Mouse (Mus musculus) heart, adult 10 weeks (tissue): ENCODE measurements around the gene Scamp4. TPM values are rescaled to one million over a fixed set of nuclear protein-coding genes. Genes with fewer than 3 reads are reported as not detected.

Source experiments
- polyA plus RNA-seq: library from polyadenylated mRNA; stranded (reverse); fragments of 350-450 nt; fragmentation: Illumina TruSeq; extraction: RNeasy Lipid Tissue Mini Kit (QIAGEN cat#74804); gene quantifications from one replicate; pipeline ENCODE4 v1.2.3, GENCODE M21; 2014; ENCODE audit warnings: low read depth, low replicate concordance

Gene Scamp4
- polyA plus RNA-seq, result 35.7 TPM

DNA sequence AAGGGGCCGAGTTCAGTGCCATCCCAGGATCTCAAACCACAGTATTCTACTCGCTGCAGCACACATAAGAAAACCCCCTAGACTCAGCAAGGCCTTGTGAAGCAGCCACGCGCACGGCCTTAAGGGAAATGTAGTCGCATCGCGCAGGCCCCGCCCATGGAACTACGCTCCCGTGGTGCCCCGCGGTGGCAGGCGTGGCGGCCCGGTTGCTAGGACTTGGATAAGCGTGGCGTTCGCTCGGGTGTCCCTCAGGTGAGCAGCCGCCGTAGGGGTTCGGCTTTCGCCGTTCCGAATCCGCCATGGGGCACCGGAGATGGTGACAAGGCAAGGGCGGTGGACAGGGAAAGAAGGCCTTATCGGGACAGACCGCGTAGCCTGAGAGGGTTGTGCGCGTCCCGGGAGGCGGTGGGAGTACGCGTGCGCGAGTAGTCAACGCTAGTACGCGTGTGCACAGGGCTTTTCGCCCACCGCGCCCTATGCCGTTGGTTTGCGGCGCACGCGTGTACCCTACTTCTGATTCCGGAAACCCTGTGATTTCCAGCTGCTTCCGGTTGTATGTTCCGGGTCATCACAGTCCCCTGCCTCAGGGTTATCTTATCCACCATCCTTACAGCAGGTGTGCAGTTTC lies at the start of gene Scamp4, which contains the start of gene Adat3:
TSS of gene Scamp4 (plus strand) at position 175 of the 628 bp plus-strand sequence.
TSS of gene Adat3 (plus strand) at position 183 of the 628 bp plus-strand sequence.

DNA sequence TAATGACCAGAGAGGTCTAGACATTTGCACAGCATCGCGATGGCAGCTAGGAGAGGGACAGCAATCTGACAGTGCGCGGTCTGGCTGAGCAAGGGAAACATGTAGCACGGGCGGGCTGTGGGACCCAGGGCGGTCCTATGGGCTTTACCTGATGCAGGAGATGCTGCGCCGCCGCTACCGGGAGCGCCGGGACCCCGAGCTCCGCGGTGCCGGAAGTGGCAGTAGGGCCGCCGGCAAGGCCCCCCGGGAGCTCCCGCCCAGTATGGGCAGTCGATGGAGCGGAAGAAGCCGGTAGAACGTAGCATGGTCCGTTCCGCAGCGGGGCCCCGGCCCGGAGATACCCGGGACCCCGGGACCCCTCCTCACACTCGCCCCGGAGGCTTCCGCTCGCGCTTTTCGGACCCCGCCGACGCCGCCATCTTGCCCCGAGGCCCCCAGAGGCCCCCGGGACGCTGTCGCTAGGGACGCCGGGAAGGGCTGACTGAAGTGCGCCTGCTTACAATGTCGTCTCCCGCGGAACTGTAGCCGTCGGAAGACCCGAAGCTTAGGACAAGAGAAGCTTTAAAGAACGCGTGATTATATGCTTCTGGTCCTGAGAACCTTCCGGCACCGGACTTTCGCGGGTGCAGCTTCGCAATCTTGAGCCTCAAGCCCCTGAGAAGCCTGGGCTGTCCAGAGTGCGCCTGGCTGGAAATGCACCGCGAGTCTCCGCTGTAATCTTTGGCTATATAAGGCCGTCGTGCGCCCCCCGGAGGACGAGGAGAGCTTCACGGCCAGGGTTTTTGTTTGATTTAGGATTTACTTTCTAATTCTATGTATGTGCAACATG lies 41.3 kb upstream of the Scamp4 start, which contains the start of gene Rexo1:
TSS of gene Rexo1 (minus strand) at position 445 of the 829 bp plus-strand sequence.

DNA sequence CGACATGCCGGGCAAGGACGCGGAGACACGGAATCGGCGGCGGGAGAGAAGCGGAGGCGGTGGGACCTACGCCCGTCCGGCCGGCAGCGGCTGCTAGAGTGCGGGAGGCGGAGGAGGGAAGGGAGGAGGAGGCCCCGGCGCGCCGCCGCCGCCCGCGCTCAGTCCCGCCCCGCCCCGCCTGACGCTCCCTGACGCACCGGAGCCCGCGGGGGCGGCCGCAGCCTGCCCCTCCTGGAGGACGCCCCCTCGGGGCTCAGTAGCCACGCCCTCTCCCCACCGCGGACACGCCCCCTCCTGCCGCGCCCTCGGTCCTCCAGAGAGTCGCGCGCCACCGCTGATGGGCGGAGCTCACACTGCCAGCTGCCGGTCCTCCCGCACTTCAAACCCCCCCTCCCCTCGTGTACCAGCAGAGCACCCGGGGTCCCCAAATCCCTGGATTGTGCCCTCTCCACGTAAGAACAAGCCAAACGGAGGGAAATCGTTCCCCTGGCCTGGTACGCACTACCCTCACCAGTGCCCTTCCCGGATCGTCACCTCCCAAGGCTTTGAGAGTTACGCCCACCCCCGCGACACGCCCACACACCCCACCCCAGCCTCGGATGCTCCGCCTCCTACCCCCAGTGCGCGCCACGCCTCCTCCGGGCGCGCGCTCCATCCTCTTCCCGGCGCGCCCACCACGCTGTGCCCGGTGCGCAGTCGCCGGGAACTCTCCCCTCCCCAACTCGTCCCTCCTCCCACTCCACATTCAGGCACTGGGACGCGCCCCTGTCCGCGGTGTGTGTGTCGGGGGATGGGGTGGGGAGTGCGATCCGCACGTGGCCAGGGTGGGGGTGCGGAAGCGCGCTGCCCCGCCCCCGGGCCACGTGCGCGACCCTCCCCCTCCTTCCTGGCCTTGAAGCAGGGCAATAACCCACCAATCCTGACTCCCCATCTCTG lies 25.2 kb upstream of the Scamp4 start, which contains the start of gene Klf16:
TSS of gene Klf16 (minus strand) at position 127 of the 936 bp plus-strand sequence.

DNA sequence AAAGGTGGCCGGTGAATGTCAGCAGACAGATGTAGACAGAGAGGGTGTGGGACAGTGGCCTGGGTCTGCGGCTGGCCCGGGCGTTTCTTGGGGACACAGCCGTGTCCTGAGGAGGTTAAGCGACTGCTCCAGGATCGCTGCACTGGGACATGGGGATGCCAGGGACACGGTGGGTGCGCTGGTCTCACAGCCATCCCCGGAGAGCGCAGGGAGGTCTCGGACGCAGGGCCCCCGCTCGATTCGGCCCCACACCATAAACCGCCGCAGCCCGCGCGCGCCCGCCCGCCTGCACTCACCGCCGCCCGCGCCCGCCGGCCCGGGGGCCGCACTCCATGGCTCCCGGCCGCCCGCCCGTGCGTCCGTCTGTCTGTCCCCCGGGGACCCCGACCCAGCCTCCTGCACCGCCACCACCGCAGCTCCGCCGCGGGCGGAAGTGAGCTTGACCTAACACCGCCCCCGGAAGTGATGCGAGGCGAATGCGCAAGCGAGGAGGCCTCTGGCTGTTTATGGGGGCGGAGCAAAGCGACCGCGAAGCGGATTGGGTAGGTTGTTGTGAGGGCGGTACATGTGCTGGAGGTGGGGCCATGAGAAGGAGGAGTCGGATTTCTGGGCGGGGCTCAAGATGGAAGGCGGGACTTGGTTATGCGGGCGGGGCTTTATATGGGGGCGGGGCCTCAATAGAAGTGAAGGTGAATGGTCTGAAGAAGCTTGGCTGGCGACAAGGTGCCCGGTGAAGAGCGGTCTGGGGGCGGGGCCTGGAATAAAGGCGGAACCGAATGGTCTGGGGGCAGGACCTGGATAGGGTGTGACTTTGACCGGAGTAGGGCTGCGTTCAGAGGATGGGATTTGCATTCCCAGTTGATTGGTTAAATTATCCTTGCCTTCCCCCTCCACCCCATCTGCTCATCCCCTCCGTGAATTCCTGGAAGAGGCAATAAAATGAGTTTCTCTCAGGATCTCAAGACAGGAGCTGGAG lies 12.5 kb upstream of the Scamp4 start, which contains the start of gene Abhd17a:
TSS of gene Abhd17a (minus strand) at position 463 of the 976 bp plus-strand sequence.

DNA sequence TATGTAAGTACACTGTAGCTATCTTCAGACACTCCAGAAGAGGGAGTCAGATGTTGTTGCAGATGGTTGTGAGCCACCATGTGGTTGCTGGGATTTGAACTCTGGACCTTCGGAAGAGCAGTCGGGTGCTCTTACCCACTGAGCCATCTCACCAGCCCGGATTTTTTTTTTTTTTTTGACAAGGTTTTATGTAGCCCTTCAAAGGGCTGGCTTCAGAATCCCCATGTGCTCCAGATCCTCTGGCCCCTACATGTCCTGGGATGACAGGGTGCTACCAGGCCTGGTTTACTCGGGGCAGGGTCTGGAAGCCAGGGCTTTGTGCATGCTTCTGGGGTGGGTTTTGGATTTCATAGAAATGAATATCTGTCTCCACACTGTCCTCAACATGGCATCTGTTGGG lies 3.0 kb downstream of the Scamp4 start, which contains the start of gene Gm49322:
TSS of gene Gm49322 (plus strand) at position 301 of the 400 bp plus-strand sequence.

DNA sequence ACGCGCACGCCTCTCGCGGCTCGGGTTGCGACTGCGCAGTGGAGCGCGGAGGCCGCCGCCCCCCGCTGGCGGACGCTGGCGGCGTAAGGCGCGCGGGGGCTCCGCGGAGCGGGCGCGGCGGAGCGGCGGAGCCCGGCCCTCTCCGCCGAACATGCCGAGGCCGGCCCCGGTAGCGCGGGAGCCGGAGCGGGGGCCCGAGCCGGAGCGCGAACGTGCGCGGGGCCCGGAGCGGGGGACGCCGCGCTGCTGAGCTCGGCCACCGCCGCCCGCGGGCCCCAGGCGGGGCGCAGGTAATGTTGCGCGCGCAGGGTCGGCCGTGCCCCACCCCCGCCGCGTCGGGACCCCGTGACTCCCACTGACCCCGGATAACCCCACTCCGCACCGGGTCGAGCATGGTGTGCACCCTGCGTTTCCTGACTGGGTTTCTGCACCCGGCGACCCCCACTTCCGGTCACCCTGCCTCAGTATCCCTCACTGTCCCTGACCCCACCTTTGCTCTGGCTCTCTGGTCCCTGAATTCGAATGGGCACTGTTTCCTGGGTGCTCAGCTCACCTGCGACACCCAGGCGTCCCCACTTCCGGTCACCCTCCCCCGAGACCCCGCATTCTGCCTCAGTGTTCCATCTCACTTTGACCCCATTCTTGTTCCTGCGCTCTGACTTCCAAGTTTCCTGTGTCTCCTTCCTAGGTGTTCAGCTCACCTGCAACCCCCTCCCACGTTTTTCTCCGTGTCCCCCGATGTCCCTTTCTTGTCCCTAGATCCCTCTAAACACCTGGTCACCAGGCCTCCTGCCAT lies 20.2 kb downstream of the Scamp4 start, which contains the start of gene Csnk1g2:
TSS of gene Csnk1g2 (plus strand) at position 178 of the 796 bp plus-strand sequence.

DNA sequence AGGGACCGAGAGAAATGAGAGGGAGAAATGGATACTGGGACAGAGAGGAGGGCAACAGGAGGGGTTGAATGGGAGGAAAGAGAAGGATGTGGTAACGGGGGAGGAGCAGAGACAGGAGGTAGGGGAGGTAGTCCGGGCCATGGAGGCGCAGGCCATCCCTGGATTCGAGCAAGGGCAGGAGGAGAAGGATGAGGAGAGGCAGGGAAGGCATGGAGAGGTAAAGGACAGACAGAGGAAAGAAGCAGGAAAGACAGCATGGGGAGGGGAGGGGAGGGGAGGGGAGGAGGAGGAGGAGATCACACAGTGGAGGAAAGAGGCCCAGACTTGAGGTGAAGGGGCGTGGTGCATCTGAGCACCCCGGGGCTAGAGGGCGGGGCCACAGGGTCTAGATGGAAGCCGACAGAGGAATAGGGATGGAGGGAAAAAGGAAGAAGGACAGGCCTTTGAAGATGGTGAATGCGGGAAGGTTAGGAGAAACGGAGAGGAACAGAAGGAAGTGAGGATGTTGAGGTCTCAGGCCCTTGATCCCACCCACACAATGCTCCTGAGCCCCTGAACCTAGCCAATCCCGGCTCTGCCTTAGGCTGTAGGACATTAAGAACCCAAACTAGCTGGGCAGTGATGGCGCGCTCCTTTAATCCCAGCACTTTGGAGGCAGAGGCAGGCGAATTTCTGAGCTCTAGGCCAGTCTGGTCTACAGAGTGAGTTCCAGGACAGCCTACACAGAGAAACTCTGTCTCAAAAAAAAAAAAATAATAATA lies 54.4 kb downstream of the Scamp4 start, which contains the start of gene Btbd2:
TSS of gene Btbd2 (minus strand) at position 209 of the 761 bp plus-strand sequence.

Other genes starting within 250 kb of the Scamp4 start
- gene Plk5, start 246.4 kb upstream of the Scamp4 start, polyA plus RNA-seq, result 3.1 TPM
- gene Mex3d, start 215.2 kb upstream of the Scamp4 start, polyA plus RNA-seq, result 6.2 TPM
- 93.3 TPM for gene Mbd3, start 203.3 kb upstream of the Scamp4 start, polyA plus RNA-seq
- 2,281 TPM for gene Uqcr11, start 196.0 kb upstream of the Scamp4 start, polyA plus RNA-seq
- 17.6 TPM for gene Tcf3, start 169.2 kb upstream of the Scamp4 start, polyA plus RNA-seq
- 0.08 TPM for gene Onecut3, start 108.0 kb upstream of the Scamp4 start, polyA plus RNA-seq
- not detected for gene Atp8b3, start 63.7 kb upstream of the Scamp4 start, polyA plus RNA-seq
- 12.6 TPM for gene Rexo1, start 41.3 kb upstream of the Scamp4 start, polyA plus RNA-seq
- gene Klf16, start 25.6 kb upstream of the Scamp4 start, polyA plus RNA-seq, result 4.1 TPM
- gene Abhd17a, start 12.5 kb upstream of the Scamp4 start, polyA plus RNA-seq, result 36.9 TPM
- gene Adat3, start within 50 bp of the Scamp4 start, polyA plus RNA-seq, result 1.7 TPM
- gene Gm49322, start 3.1 kb downstream of the Scamp4 start, polyA plus RNA-seq, result 0.50 TPM
- 87.7 TPM for gene Csnk1g2, start 20.0 kb downstream of the Scamp4 start, polyA plus RNA-seq
- 42.0 TPM for gene Btbd2, start 54.2 kb downstream of the Scamp4 start, polyA plus RNA-seq
- 159 TPM for gene Mknk2, start 75.2 kb downstream of the Scamp4 start, polyA plus RNA-seq
- 5.6 TPM for gene Mob3a, start 99.1 kb downstream of the Scamp4 start, polyA plus RNA-seq
- gene Izumo4, start 99.3 kb downstream of the Scamp4 start, polyA plus RNA-seq, result 17.2 TPM
- gene Ap3d1, start 139.4 kb downstream of the Scamp4 start, polyA plus RNA-seq, result 44.0 TPM
- 36.2 TPM for gene Dot1l, start 152.3 kb downstream of the Scamp4 start, polyA plus RNA-seq
- 24.0 TPM for gene Sf3a2, start 195.3 kb downstream of the Scamp4 start, polyA plus RNA-seq
- gene Plekhj1, start 195.8 kb downstream of the Scamp4 start, polyA plus RNA-seq, result 33.0 TPM
- gene Amh, start 202.4 kb downstream of the Scamp4 start, polyA plus RNA-seq, result not detected
- 0.52 TPM for gene Jsrp1, start 210.6 kb downstream of the Scamp4 start, polyA plus RNA-seq
- gene Oaz1, start 223.8 kb downstream of the Scamp4 start, polyA plus RNA-seq, result 873 TPM
- gene Lingo3, start 241.2 kb downstream of the Scamp4 start, polyA plus RNA-seq, result 10.1 TPM